Mouse (Mus musculus) liver, adult 2 months (tissue): Measurements from ENCODE around the gene Mrps33.

ENCODE experiments used
- CTCF ChIP-seq: fragments of 200-500 bp; IDR thresholded peaks from 2 replicates; pipeline ENCODE4 v1.5.1; 2011; ENCODE audit warnings: low read depth, low read length, control low read depth
- POLR2A ChIP-seq: fragments of 200-500 bp; IDR thresholded peaks from 2 replicates; pipeline ENCODE4 v1.6.1; 2011; ENCODE audit warnings: low read length, control low read depth; ENCODE audit not compliant: insufficient read depth; ENCODE audit errors: extremely low read depth

- no peak for TF ChIP-seq CTCF
- no peak for TF ChIP-seq POLR2A
Observed at GRCm38 (mm10) chr6:39787783-39788182, 23.0 kb downstream of the Mrps33 start.
